Mouse (Mus musculus): Measurements from ENCODE around the gene Tmem150c. TPM values are rescaled to one million over a fixed set of nuclear protein-coding genes. Genes with fewer than 3 reads are reported as not detected.

Tmem150c gene
- polyA plus RNA-seq, 1 experiment = not detected

- Histone ChIP-seq H3K36me3 (ENCODE audit: control insufficient read depth, insufficient read depth) (peaks cover 54% of the 10 kb centered on the region), H3K27me3 (ENCODE audit: control insufficient read depth, insufficient read depth, insufficient read length) (no peaks in the 10 kb centered on the region), H3ac (ENCODE audit: control insufficient read depth, insufficient read length) (no peak overlapping the region), H3K79me2 (ENCODE audit: control insufficient read depth, insufficient read depth) (peaks cover 82% of the 10 kb centered on the region), H3K4me2 (ENCODE audit: low read depth) (peak overlapping the region; percentile 89), H3K4me3 (peak overlapping the region; percentile 95)
- TF ChIP-seq SRF (IDR thresholded peaks at IDR 0.05; ENCODE audit: control insufficient read depth, insufficient read length, low read depth) (no peak), POLR2AphosphoS2 (IDR thresholded peaks at IDR 0.05; ENCODE audit: insufficient read length, low read depth) (no peak), MYOD1 (IDR thresholded peaks at IDR 0.05; ENCODE audit: control insufficient read depth in 1 of 3, insufficient read length in 2 of 3, low read depth in 2 of 3) (no peak), POLR2A (IDR thresholded peaks at IDR 0.05; ENCODE audit: insufficient read length, low read depth) (no peak), MYOG (IDR thresholded peaks at IDR 0.05; ENCODE audit: control insufficient read depth in 1 of 3, insufficient read depth in 1 of 3, insufficient read length in 2 of 3, low read depth in 2 of 3) (no peak), REST (IDR thresholded peaks at IDR 0.05; ENCODE audit: insufficient read depth, insufficient read length) (no peak), USF1 (IDR thresholded peaks at IDR 0.05; ENCODE audit: low read depth) (no peak), TCF3 (IDR thresholded peaks at IDR 0.05; ENCODE audit: insufficient read length, low read depth) (no peak), MAX (IDR thresholded peaks at IDR 0.05; ENCODE audit: low read depth) (no peak), TCF12 (IDR thresholded peaks at IDR 0.05; ENCODE audit: insufficient read depth, poor library complexity, severe bottlenecking) (no peak), CEBPB (IDR thresholded peaks at IDR 0.05; ENCODE audit: insufficient read depth, poor library complexity, severe bottlenecking) (no peak)
These were observed 123.7 kb downstream of the Tmem150c start for GRCm38 (mm10) chr5:100035950-100036349.

GRCm38 (mm10) chr5:100032646-100033045, 127.0 kb downstream of the Tmem150c start:
- Histone ChIP-seq H3K27me3 (ENCODE audit: control insufficient read depth, insufficient read depth, insufficient read length) (no peaks in the 10 kb centered on the region), H3ac (ENCODE audit: control insufficient read depth, insufficient read length) (no peak overlapping the region), H3K79me2 (ENCODE audit: control insufficient read depth, insufficient read depth) (peaks cover 63% of the 10 kb centered on the region), H3K36me3 (ENCODE audit: control insufficient read depth, insufficient read depth) (peaks cover 51% of the 10 kb centered on the region), H3K4me3 (no peak overlapping the region), H3K4me2 (ENCODE audit: low read depth) (no peak overlapping the region)
- TF ChIP-seq USF1 (IDR thresholded peaks at IDR 0.05; ENCODE audit: low read depth) = no peak
- peak; percentile 58 for TF ChIP-seq POLR2AphosphoS2 (IDR thresholded peaks at IDR 0.05; ENCODE audit: insufficient read length, low read depth)
- no peak for TF ChIP-seq POLR2A (IDR thresholded peaks at IDR 0.05; ENCODE audit: insufficient read length, low read depth)
- TF ChIP-seq TCF3 (IDR thresholded peaks at IDR 0.05; ENCODE audit: insufficient read length, low read depth) = no peak
- no peak for TF ChIP-seq SRF (IDR thresholded peaks at IDR 0.05; ENCODE audit: control insufficient read depth, insufficient read length, low read depth)

GRCm38 (mm10) chr5:100032107-100032506, 127.5 kb downstream of the Tmem150c start:
- H3K4me3 ChIP-seq = no peak overlapping the region
- H3K27me3 ChIP-seq (ENCODE audit: control insufficient read depth, insufficient read depth, insufficient read length) = no peaks in the 10 kb centered on the region
- TF ChIP-seq POLR2AphosphoS2 (IDR thresholded peaks at IDR 0.05; ENCODE audit: insufficient read length, low read depth) (peak; percentile 72), MAX (IDR thresholded peaks at IDR 0.05; ENCODE audit: low read depth) (no peak)
- peaks cover 46% of the 10 kb centered on the region for H3K36me3 ChIP-seq (ENCODE audit: control insufficient read depth, insufficient read depth)
- no peak overlapping the region for H3K4me2 ChIP-seq (ENCODE audit: low read depth)
- peaks cover 57% of the 10 kb centered on the region for H3K79me2 ChIP-seq (ENCODE audit: control insufficient read depth, insufficient read depth)
- H3ac ChIP-seq (ENCODE audit: control insufficient read depth, insufficient read length) = no peak overlapping the region

- Histone ChIP-seq H3K4me2 (ENCODE audit: low read depth) (no peak overlapping the region), H3ac (ENCODE audit: control insufficient read depth, insufficient read length) (no peak overlapping the region), H3K27me3 (ENCODE audit: control insufficient read depth, insufficient read depth, insufficient read length) (no peaks in the 10 kb centered on the region), H3K79me2 (ENCODE audit: control insufficient read depth, insufficient read depth) (peaks cover 37% of the 10 kb centered on the region), H3K4me3 (no peak overlapping the region), H3K36me3 (ENCODE audit: control insufficient read depth, insufficient read depth) (peaks cover 27% of the 10 kb centered on the region)
- TF ChIP-seq POLR2A (IDR thresholded peaks at IDR 0.05; ENCODE audit: insufficient read length, low read depth) (no peak), MYOD1 (IDR thresholded peaks at IDR 0.05; ENCODE audit: control insufficient read depth in 1 of 3, insufficient read length in 2 of 3, low read depth in 2 of 3) (peak in 1 of 3 experiments; percentile 52), USF1 (IDR thresholded peaks at IDR 0.05; ENCODE audit: low read depth) (no peak), E2F4 (IDR thresholded peaks at IDR 0.05; ENCODE audit: insufficient read depth) (no peak), POLR2AphosphoS2 (IDR thresholded peaks at IDR 0.05; ENCODE audit: insufficient read length, low read depth) (peak; percentile 90), MYOG (IDR thresholded peaks at IDR 0.05; ENCODE audit: control insufficient read depth in 1 of 3, insufficient read depth in 1 of 3, insufficient read length in 2 of 3, low read depth in 2 of 3) (peak in 2 of 3 experiments; percentile 31 to 66)
These were observed 129.5 kb downstream of the Tmem150c start for GRCm38 (mm10) chr5:100030069-100030468.

Other genes with a start within 250 kb of the Tmem150c start
- gene Hnrnpd, start 180.9 kb downstream of the Tmem150c start, polyA plus RNA-seq (2012; fragmentation: generic; extraction: Trizol) = 86.4 TPM
- 2.1 TPM for gene 4930524J08Rik, start 180.7 kb downstream of the Tmem150c start, polyA plus RNA-seq (2012; fragmentation: generic; extraction: Trizol)
- gene Hnrnpdl, start 120.1 kb downstream of the Tmem150c start, polyA plus RNA-seq (2012; fragmentation: generic; extraction: Trizol) = 45.4 TPM
- gene Enoph1, start 119.8 kb downstream of the Tmem150c start, polyA plus RNA-seq (2012; fragmentation: generic; extraction: Trizol) = 8.2 TPM

All from myocyte (in vitro differentiated cells).